Mouse (Mus musculus) liver, embryonic 15.5 days (tissue): Measurements from ENCODE around the gene Slamf9. TPM values are rescaled to one million over a fixed set of nuclear protein-coding genes. Genes with fewer than 3 reads are reported as not detected.

Experiments used
- ATAC-seq: fragments of 200-750 bp; cut with Nextera tagmentation; 2 replicates; pipeline ENCODE4 v1.8.0; 2017; ENCODE audit warnings: moderate number of reproducible peaks, mild to moderate bottlenecking, moderate library complexity; ENCODE audit not compliant: insufficient read depth
- H3K27ac ChIP-seq: fragments of 300-500 bp; sonication (generic); replicated peaks from 2 replicates; pipeline ENCODE4 v1.5.1; 2015; ENCODE audit warnings: mild to moderate bottlenecking, inconsistent platforms
- H3K27me3 ChIP-seq: fragments of 300-500 bp; sonication (generic); 2 replicates; pipeline ENCODE4 v1.6.1; 2015; ENCODE audit warnings: mild to moderate bottlenecking, inconsistent platforms
- H3K36me3 ChIP-seq: fragments of 300-500 bp; sonication (generic); replicated peaks from 2 replicates; pipeline ENCODE4 v1.6.1; 2015; ENCODE audit warnings: moderate library complexity, mild to moderate bottlenecking, inconsistent platforms
- H3K4me1 ChIP-seq: fragments of 300-500 bp; sonication (generic); replicated peaks from 2 replicates; pipeline ENCODE4 v1.6.1; 2015; ENCODE audit warnings: inconsistent platforms
- H3K4me2 ChIP-seq: fragments of 300-500 bp; sonication (generic); 2 replicates; pipeline ENCODE4 v1.6.1; 2015; ENCODE audit warnings: moderate library complexity, mild to moderate bottlenecking, inconsistent platforms
- H3K4me3 ChIP-seq: fragments of 300-500 bp; sonication (generic); replicated peaks from 2 replicates; pipeline ENCODE4 v1.5.1; 2015; ENCODE audit warnings: mild to moderate bottlenecking, inconsistent platforms
- H3K9ac ChIP-seq: fragments of 300-500 bp; sonication (generic); 2 replicates; pipeline ENCODE4 v1.6.1; 2015; ENCODE audit warnings: moderate library complexity, mild to moderate bottlenecking, inconsistent platforms
- H3K9me3 ChIP-seq: fragments of 300-500 bp; sonication (generic); replicated peaks from 2 replicates; pipeline ENCODE4 v1.6.1; 2016; ENCODE audit warnings: inconsistent platforms
- WGBS: fragments of 180-500 bp; shearing (Covaris S2); methylation state at CpG from one replicate; pipeline ENCODE4 v1.1.7; 2015; ENCODE audit warnings: mixed read lengths; ENCODE audit not compliant: insufficient replicate concordance; 5-methylcytosine and 5-hydroxymethylcytosine counted together
- polyA plus RNA-seq: library from polyadenylated mRNA; unstranded; fragments of >200 nt; fragmentation: Nextera tagmentation; extraction: Ambion mirVana; gene quantifications from 2 replicates; pipeline ENCODE4 v1.2.1, GENCODE M21; 2015

The Slamf9 gene
- polyA plus RNA-seq, 1 experiment from 2014 or later: 0.78 TPM

GRCm38 (mm10) chr1:172440521-172440920 lies 34.6 kb upstream of the Slamf9 start:
- Histone ChIP-seq H3K9ac (no peak overlapping the region), H3K27me3 (no peaks in the 10 kb centered on the region; the same call in 1 of the 2 replicates), H3K4me3 (no peak overlapping the region), H3K36me3 (no peaks in the 10 kb centered on the region), H3K4me2 (no peak overlapping the region), H3K9me3 (no peaks in the 10 kb centered on the region), H3K4me1 (no peaks in the 10 kb centered on the region), H3K27ac (no peak overlapping the region)
- 70% methylated on average over 3 of the region's 3 CpGs for WGBS
- ATAC-seq: no peak

GRCm38 (mm10) chr1:172441935-172442445 lies 33.2 kb upstream of the Slamf9 start:
- ATAC-seq: no peak
- no peak overlapping the region for H3K27ac ChIP-seq
- WGBS: 67% methylated on average over 9 of the region's 9 CpGs
- H3K9ac ChIP-seq: no peak overlapping the region
- no peaks in the 10 kb centered on the region for H3K36me3 ChIP-seq
- no peaks in the 10 kb centered on the region for H3K4me1 ChIP-seq
- H3K9me3 ChIP-seq: no peaks in the 10 kb centered on the region
- no peak overlapping the region for H3K4me2 ChIP-seq
- H3K27me3 ChIP-seq: no peaks in the 10 kb centered on the region; the same call in 1 of the 2 replicates
- no peak overlapping the region for H3K4me3 ChIP-seq

- 21% methylated on average over 2 of the region's 2 CpGs for WGBS
- Histone ChIP-seq H3K4me3 (no peak overlapping the region), H3K27me3 (no peaks in the 10 kb centered on the region), H3K4me2 (no peak overlapping the region), H3K4me1 (no peaks in the 10 kb centered on the region), H3K27ac (no peak overlapping the region), H3K9me3 (no peaks in the 10 kb centered on the region), H3K36me3 (no peaks in the 10 kb centered on the region), H3K9ac (no peak overlapping the region)
- no peak for ATAC-seq
Measured at GRCm38 (mm10) chr1:172450226-172450625, 24.9 kb upstream of the Slamf9 start.

GRCm38 (mm10) chr1:172450848-172451470 lies 24.2 kb upstream of the Slamf9 start:
- Histone ChIP-seq H3K4me3 (no peak overlapping the region), H3K36me3 (no peaks in the 10 kb centered on the region), H3K9ac (no peak overlapping the region), H3K9me3 (no peaks in the 10 kb centered on the region), H3K27me3 (no peaks in the 10 kb centered on the region), H3K4me1 (no peaks in the 10 kb centered on the region), H3K27ac (no peak overlapping the region), H3K4me2 (peak overlapping the region; percentile 20; the same call in 1 of the 2 replicates)
- 16% methylated on average over 17 of the region's 17 CpGs for WGBS
- ATAC-seq: no peak

GRCm38 (mm10) chr1:172452911-172453310 lies 22.2 kb upstream of the Slamf9 start:
- ATAC-seq: no peak
- no peak overlapping the region for H3K27ac ChIP-seq
- H3K4me1 ChIP-seq: no peaks in the 10 kb centered on the region
- no peak overlapping the region for H3K9ac ChIP-seq
- H3K27me3 ChIP-seq: no peaks in the 10 kb centered on the region
- no peaks in the 10 kb centered on the region for H3K9me3 ChIP-seq
- H3K4me2 ChIP-seq: no peak overlapping the region
- WGBS: 32% methylated on average over 2 of the region's 2 CpGs
- H3K4me3 ChIP-seq: no peak overlapping the region
- H3K36me3 ChIP-seq: no peaks in the 10 kb centered on the region

GRCm38 (mm10) chr1:172453810-172454209 lies 21.3 kb upstream of the Slamf9 start:
- Histone ChIP-seq H3K27ac (no peak overlapping the region), H3K36me3 (no peaks in the 10 kb centered on the region), H3K4me1 (no peaks in the 10 kb centered on the region), H3K9me3 (no peaks in the 10 kb centered on the region), H3K27me3 (no peaks in the 10 kb centered on the region), H3K4me2 (no peak overlapping the region), H3K4me3 (no peak overlapping the region), H3K9ac (no peak overlapping the region)
- 62% methylated on average over 2 of the region's 2 CpGs for WGBS
- no peak for ATAC-seq

- Histone ChIP-seq H3K4me2 (no peak overlapping the region), H3K9ac (no peak overlapping the region), H3K9me3 (no peaks in the 10 kb centered on the region), H3K36me3 (no peaks in the 10 kb centered on the region), H3K27me3 (no peaks in the 10 kb centered on the region), H3K27ac (no peak overlapping the region), H3K4me1 (no peaks in the 10 kb centered on the region), H3K4me3 (no peak overlapping the region)
- WGBS: 9% methylated on average over 4 of the region's 4 CpGs
- ATAC-seq: no peak
Measured at GRCm38 (mm10) chr1:172455416-172455815, 19.7 kb upstream of the Slamf9 start.

GRCm38 (mm10) chr1:172456001-172456677 lies 19.0 kb upstream of the Slamf9 start:
- H3K27ac ChIP-seq: no peak overlapping the region
- peak; percentile 47 for ATAC-seq
- 34% methylated on average over 7 of the region's 7 CpGs for WGBS

GRCm38 (mm10) chr1:172457196-172457595 lies 18.0 kb upstream of the Slamf9 start:
- 76% methylated on average over 3 of the region's 3 CpGs for WGBS
- no peaks in the 10 kb centered on the region for H3K27me3 ChIP-seq

More at GRCm38 (mm10) chr1:172456001-172456677, 19.0 kb upstream of the Slamf9 start:
- H3K4me1 ChIP-seq: no peaks in the 10 kb centered on the region
- H3K9me3 ChIP-seq: no peaks in the 10 kb centered on the region
- no peak overlapping the region for H3K4me2 ChIP-seq
- no peak overlapping the region for H3K9ac ChIP-seq
- no peaks in the 10 kb centered on the region for H3K27me3 ChIP-seq
- H3K4me3 ChIP-seq: no peak overlapping the region
- H3K36me3 ChIP-seq: no peaks in the 10 kb centered on the region

GRCm38 (mm10) chr1:172458041-172458440 lies 17.1 kb upstream of the Slamf9 start:
- Histone ChIP-seq H3K4me3 (no peak overlapping the region), H3K4me1 (no peaks in the 10 kb centered on the region), H3K9ac (no peak overlapping the region), H3K9me3 (no peaks in the 10 kb centered on the region), H3K36me3 (no peaks in the 10 kb centered on the region), H3K4me2 (no peak overlapping the region), H3K27me3 (no peaks in the 10 kb centered on the region), H3K27ac (no peak overlapping the region)
- WGBS: 61% methylated on average over 3 of the region's 3 CpGs
- no peak for ATAC-seq

More at GRCm38 (mm10) chr1:172457196-172457595, 18.0 kb upstream of the Slamf9 start:
- no peak overlapping the region for H3K4me3 ChIP-seq
- no peak overlapping the region for H3K27ac ChIP-seq
- no peaks in the 10 kb centered on the region for H3K9me3 ChIP-seq
- H3K4me2 ChIP-seq: no peak overlapping the region
- no peaks in the 10 kb centered on the region for H3K4me1 ChIP-seq
- H3K9ac ChIP-seq: no peak overlapping the region
- no peak for ATAC-seq
- no peaks in the 10 kb centered on the region for H3K36me3 ChIP-seq

- H3K9me3 ChIP-seq: no peaks in the 10 kb centered on the region
- no peaks in the 10 kb centered on the region for H3K27me3 ChIP-seq
- 44% methylated on average over 2 of the region's 2 CpGs for WGBS
- H3K4me3 ChIP-seq: no peak overlapping the region
- ATAC-seq: no peak
- no peak overlapping the region for H3K27ac ChIP-seq
- no peak overlapping the region for H3K9ac ChIP-seq
- no peak overlapping the region for H3K4me2 ChIP-seq
- no peaks in the 10 kb centered on the region for H3K4me1 ChIP-seq
- no peaks in the 10 kb centered on the region for H3K36me3 ChIP-seq
Measured at GRCm38 (mm10) chr1:172461602-172462001, 13.6 kb upstream of the Slamf9 start.
